Mouse (Mus musculus) megakaryocyte, embryonic 14.5 days (primary cell): Measurements from ENCODE around the gene Sepsecs.

Source experiments
- FLI1 ChIP-seq: IDR thresholded peaks from 2 replicates; pipeline ENCODE4 v1.6.1; 2012; ENCODE audit warnings: low read length, inconsistent platforms, mixed read lengths
- GATA1 ChIP-seq: IDR thresholded peaks from 3 replicates; pipeline ENCODE4 v1.6.1; 2012; ENCODE audit warnings: mixed read lengths, low read length, inconsistent platforms, borderline replicate concordance

- TF ChIP-seq FLI1 (no peak), GATA1 (no peak)
Observed at GRCm38 (mm10) chr5:52616549-52616948, 53.0 kb downstream of the Sepsecs start.
